Mouse (Mus musculus): ENCODE results near the gene Acpp.

DNA sequence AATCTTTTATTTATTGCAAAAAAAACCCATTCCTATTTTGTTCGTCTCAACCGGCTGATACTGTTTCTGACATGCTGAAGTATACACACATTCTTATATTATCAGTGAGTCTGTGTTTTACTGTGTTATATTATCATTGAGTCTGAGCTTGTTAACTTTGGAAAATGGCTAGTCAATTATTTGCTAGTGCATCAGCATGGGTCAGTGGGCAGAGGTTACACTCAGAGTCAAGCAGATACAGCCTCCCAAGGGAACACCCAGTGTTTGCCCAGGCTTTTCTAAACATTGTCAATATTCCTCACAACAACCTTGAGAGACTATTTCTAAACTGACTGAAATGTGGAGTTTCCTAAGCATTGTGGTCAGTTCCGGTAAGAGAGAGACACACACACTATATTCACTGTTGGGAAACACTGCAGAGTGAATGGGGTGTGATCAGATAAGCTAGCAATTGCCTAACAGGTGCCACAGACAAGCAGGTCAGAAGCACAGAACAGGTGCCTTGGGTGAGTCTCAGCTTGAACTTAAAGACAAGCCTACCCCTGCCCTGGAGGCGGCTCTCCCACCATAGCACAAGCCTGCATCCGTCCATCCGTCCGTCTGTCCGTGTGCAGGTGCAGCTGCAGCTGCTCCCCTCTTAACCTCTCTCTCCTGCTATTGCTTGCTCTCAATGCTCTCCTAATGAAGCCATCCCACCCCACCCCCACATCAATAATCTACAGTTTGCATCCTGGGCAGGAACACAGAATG lies 18.1 kb upstream of the Acpp start:
- no peak for TF ChIP-seq CTCF (IDR thresholded peaks at IDR 0.05)
- TF ChIP-seq EP300 (IDR thresholded peaks at IDR 0.05): no peak
